Mouse (Mus musculus) right cerebral cortex, postnatal 10 days (tissue): ENCODE measurements at regions not wholly inside any gene's neighbourhood (a gene's known extent, or its start where the extent isn't known, plus 50 kb on each side); places are given as distances from the start of the nearest gene placed in this dataset.
A peak's percentile ranks its signal among the peaks of the same experiment; 100 is the strongest.

ENCODE experiments used
- DNase-seq, 2 experiments: peaks; one replicate each; pipeline ENCODE4 v3.0.0; 2021; ENCODE audit warnings: low spot score in 2 of 2

DNA sequence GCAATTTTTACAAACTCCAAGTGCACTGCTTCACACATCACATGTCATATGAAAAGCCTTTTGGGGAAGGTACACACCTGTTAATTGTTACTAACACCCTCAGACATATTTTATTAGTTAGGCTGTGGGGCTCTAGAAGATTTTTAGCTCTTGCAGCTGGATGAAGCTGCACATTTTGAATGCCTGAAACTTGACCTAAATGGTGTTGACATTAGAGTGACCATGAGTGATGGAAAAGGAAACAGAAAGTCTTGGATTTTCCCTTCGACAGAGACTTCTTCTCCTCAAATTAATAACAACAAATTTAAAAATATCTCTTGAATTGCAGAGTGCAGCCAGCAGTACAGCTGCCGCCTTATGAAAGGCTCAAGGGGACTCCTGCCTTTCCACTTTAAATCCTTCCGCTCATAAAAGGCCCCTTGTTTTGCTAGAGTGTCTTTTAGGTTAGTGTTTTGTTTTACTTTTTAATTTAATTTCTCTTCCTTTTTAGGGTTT, 259.7 kb downstream of the Trim52 start:
- DNase-seq = no peak

DNA sequence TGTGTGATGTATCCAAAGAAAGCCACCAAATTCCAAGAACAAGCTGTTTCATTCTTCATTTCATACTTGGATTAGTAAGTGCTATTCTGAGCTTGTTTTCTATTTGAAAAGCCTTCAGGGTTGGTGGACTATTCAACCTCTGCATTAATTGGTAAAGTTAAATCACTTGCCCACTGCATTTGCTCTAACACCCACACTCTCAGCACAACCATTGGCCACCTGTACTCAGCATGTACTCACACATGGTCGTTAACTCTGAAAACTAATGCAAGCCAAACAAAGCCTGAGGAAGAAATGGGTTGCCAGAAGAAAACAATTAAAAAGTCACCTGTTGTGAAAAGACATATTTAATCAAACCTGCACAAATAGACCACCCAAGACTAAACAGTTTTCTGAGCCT, 267.5 kb downstream of the Trim52 start:
- DNase-seq = no peak

DNA sequence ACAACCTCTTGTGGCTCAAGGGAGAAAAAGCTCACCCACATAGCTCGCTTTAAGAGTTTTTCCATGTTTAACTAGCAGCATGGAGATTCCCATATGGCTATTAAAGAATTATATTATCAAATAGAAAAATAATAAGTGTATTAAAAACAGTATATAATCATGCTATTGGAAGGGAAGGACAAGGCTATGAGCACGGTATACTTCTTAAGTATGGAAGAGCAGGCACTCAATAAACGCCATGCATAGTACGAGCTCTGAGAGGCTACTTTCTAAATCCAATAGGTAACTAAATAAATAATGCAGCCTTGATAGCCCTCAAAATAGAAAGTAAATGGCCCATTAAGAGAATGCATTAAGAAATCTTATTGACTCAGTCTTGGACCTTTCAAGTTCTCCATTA, 273.6 kb downstream of the Trim52 start:
- DNase-seq = no peak

DNA sequence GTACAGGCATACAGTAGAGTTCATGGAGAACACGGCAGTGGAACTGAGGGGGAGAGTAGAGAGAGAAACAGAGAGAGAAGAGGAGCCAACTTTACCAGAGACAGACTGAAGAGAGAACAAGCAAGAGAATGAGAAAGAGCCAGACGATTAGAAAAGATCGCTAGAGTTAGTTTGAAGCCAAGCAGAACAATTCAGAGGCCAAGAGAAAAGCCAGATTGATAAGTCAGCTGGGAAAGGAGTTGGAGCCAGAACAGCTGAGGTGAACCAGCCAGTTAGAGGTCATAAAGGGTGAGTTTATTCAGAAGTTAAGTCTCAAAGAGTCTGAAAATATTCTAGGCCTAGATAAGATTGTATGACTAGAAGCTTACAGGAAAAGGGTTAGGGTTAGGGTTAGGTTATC, 281.7 kb downstream of the Trim52 start:
- DNase-seq = no peak

DNA sequence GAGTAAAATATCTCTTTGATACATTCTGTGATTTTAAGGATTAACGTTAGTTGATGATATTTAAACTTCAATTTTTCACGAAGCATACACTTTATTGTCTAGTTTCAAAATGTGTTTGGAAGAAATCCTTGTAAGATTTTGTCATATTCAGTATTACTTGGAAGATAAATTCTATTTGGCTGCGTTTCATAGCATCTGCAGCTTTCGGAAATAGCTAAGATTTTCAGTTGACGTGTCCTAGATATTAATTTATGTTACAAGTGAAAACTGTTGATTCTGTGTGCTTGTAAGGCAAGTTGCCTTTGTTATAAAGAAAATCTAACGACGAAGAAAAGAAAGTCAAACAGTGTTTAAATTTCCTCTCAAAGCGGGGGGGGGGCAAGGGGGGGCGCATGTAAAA, 284.5 kb downstream of the Trim52 start:
- no peak for DNase-seq

DNA sequence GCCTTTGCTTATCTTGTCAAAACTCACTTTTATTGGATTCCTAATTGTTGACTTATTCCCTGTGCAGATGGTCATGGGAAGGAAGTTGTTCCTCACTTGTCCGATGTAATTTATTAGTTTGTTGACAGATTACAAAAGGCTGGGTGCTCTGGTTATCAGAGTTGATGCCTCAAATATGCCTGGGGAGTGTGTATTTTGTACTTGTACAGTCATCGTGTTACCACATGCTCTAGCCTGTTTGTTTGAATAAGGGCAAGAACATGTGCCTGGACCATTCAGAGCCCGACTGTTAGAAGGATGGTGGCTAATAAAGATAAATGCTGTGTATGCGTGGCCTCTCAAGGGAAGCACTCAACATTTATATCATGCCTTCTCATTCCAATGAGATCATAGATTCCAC, 288.0 kb downstream of the Trim52 start:
- no peak for DNase-seq

DNA sequence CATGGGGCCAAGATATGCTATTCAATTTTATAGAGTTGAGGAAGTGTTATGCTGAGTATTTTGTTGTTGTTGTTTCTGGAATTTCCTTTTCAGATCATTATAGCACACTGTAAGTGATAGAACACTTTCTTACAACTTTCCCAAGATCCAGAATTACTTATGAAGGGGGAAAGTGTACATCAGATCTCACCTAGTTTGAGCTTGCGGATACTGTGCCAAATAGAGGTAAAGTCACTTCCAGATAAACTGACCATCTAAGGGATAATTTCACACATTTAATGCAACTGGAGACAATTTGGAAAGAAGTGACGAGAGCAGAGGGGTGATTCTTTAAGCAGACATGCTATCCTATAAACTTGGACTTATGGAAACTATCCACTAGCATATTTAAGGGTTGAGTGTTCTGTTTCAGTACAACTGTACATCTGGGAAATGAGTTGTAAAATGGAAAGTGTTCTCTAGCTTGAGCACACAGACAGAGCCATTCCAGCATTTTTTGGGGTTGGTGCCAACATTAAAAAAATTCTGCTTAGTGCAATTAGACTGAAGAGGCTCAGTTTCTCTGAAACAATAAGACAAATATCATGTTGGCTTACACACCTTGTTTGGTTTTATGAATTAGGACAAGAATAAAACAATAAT, 307.0 kb downstream of the Trim52 start:
- DNase-seq = no peak

DNA sequence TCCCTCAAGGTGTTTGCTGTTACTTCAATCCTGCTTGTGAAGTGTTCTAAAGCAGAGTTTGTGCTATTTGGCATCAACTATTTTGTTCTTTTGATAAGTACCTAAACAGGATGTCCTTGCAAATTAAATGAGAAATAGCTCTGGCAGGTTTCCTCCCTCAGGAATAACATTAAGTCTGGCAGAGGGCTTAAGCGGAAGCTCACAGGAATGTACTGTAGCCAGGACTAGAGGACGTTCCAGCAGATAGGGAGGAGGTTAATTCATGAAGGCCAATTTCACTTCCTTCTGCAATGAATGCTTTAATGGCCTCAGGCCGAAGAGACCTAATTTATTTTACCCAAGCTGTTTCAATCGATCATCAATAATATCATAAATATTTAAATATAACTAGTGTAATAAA, 318.7 kb downstream of the Trim52 start:
- DNase-seq = no peak

DNA sequence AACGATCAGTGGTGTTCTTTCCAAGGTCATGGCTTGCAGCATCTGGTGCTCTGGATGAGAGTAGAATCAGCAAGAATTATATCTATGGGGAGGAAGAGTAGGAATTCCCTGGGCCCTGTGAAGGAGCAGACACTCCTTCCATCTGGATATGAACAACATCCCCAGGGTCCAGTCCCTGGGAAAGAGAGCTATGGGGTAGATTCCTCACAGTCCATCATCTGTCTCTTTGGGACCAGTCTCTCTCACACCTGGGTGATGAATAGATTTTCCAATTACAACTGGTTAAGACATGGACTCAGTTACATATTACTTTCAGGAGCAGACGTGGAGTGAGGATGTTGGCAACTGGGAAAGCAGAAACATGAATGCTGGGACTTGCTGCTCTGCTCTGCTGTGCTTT, 322.6 kb downstream of the Trim52 start:
- DNase-seq = no peak

DNA sequence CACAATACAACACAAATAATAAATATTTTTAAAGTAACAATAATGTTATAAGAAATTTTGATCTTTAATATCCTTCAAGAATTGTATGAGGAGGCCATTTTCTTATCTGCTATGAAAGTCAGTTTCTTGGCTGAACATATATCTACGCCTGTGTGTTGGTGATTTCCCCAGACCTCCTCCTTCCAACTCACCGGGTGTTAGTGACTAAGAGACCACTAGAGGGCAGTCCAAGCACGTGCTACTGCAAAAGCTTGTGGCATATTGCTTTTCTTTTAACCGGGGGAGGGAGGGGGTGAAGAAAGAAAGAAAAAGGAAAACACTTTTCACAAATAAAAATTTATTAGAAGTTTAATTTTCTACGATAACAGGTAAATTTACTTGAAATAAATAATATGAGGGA, 333.3 kb downstream of the Trim52 start:
- DNase-seq = peak; percentile 79 to 84

DNA sequence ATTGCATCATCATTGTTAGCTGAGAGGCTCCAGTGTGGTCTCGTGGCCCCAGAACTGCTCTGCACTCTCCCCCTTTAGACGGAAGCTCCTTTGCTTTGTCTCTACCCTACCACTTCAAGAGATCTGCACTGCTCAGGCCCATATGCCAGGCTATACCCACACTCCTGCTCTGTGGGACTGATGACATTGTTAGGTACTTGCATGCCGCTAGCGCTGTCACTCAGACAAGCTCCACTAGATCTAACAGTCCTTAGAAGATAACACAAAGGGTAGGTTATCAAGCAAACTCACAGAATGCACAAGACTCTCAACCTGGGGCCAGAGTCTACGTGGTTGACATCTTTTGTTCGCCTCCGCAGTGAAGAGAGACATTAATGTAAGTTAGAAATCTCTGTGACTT, 383.1 kb downstream of the Trim52 start:
- no peak for DNase-seq

DNA sequence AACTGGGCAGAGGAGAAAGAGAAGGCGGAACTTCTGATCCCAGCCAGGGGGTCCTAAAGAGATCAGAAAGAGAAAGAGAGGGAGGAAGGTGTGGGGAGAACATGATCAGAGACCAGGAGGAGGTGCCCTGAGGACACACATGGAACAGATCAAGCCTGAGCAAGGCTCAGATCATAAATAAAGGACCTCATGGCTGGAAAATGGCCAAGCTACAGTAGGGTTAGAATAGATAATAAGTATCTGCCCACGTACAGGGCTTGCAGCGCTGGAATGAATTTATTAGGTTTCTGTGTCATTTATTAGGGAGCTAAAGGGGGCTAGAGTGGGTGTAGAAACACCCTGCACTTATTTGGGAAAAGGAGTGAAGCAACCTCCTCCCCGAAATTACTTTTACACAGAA, 385.4 kb downstream of the Trim52 start:
- no peak for DNase-seq

DNA sequence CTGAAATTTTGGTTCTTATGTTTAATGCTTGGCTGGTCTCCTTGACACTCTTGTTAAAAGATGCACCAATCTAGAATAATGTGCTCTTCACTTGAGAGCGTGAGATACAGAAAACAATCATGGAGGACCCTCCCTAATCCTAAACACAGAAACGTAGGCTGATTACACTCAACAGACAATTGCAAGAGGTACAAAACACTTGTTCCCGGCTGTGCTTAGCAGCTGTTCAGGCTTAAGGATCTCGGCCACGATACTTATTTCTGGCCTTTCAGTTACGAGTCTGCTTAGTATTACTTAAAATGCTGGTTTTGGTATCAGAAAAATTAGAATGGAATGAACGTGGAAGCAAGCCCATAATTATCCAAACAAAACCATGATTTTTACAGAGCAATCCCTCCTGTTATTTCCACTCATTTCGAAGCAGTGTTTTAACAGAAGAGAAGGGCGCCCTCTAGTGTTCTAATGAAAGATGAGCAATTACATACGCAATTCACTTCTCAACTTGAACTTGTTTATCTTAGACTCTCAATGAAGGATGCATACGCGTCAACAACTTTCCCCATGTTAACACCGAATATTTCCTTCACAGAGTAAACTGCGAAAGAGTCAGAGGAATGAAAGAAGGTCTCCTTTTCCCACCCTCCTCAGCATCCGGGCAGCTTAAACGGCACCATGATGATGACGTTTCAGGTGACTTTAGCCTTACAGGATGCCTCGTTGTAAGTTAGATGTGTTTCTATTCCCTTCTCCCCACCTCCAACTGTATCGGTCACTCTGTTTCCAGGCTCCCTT, 394.5 kb downstream of the Trim52 start:
- DNase-seq = peak in 1 of 2 experiments; percentile 32

DNA sequence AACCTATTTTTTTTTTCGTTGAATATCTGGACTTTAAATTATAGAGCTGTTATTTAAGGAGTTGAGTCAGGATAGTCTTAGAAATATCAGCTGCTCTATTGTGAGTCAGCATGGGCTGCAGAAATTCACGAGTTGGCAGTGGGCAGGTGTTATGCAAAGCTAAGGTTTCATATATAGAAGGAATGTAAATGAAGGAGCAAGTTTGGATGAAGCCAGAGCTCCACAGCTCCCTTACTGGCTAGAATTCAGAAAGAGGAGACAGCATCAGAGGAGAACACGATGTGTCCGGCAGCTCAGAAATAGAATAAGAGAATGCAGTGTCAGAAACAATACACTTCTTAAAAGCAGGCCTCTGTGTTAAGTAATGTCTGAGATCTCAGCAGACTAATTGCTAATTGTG, 400.9 kb downstream of the Trim52 start:
- DNase-seq = peak; percentile 59 to 77

DNA sequence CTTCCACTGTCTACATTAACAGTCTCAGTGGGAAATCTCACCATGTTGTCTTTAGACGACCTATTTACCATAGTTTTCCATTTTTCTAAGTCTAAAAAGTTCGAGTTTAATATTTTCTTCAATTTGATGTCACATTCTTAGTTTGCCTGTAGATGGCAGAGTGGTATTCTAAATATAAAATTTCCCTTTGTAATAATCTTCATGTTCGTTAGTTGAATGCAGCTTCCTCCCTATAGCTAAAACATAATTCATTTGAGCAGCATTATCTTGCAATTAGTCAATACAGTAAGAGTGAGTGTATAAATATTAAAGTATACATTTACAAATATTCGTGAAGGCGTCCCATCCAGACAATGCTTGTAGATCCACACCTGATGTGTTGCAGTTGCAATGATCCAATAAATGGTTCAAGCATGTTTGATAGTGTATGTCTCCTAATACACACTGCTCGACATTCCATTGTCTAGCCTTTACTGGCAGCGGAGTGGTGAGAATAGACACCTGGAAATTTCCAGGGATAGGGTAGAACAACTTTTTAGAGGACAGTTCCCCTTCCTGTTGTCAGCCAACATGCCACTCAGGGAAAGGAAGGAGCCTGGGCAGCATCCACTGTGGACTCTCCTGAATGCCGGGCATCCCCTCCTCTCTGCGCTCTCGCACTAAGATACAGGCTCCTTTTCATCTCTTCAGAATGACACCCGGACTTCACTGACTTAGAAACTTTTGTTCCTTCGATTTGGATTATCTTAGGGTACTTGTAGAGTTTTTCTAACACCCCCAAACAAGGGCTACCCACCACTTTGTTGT, 412.8 kb downstream of the Trim52 start:
- DNase-seq = no peak

DNA sequence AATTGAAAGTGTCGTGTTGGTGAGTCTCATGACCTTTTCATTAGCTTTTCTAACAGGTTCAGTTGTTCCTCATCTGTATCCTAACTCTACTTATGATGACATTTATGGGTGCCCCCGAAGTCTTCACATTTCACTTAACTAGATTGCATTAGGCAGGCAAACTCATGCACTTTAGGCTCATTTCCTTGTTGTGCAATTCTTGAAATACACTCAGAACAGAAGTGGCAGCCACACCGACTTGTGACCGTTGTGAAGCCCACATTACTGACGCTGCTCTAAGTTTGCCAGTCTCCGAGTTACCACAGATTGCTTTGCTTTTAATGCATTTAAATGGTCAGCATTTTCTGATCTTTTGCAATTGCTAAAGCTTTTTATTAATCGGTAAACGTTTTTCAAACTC, 414.8 kb downstream of the Trim52 start:
- DNase-seq = no peak

DNA sequence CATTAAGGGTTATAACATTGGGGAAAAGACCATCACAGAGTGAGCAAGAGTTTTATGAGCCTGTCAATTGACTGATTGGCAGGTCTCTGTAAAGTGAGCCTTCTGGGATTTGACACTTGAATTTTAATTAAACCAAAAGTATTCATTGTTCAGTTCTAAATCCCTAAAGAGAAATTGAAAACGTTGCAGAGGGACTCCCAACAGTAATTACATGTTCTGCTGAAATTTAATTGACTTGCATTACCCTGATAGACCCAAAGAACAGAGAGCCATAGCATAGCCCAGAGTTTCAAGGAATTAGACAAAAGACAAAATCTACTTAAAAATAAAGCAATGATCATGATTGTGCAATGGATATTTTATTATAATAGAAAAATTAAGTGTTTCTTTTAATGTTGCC, 444.2 kb downstream of the Trim52 start:
- no peak for DNase-seq

DNA sequence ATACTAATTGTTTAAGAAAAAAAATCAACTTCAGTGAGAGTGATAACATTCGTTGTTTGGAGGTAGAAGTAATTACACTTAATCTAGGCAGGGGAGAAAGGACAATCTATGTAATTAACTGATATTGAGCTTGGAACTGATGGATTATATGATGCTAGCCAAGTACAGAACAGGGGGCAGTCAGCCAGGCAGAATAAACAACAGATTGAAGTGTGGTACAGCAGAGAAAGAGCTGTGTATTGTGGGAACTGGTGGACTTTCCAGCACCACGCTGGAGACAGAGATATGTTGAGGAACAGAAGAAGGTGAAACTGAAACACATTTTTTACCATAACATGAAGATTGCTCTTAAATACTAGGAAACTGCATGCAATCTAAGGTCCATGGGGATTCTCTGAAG, 473.3 kb downstream of the Trim52 start:
- no peak for DNase-seq

DNA sequence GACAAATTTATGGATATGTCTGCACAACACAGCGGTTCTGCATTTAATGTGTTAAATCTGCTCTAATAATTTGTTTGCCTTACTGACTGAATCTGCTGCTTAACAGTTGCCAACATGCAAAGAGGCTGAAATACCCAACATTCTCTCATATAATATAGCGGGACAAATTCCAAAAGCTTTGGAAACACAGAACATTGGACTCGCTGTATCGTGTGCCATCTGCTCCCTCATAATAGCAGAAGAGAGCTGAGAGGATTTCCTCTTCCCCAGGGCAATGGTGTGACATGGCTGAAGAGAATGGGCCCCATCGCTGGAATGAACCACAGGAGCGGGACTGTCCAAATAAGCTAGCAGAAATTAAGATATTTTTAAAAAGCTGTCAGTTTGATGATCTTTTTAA, 475.9 kb downstream of the Trim52 start:
- peak in 1 of 2 experiments; percentile 23 for DNase-seq

DNA sequence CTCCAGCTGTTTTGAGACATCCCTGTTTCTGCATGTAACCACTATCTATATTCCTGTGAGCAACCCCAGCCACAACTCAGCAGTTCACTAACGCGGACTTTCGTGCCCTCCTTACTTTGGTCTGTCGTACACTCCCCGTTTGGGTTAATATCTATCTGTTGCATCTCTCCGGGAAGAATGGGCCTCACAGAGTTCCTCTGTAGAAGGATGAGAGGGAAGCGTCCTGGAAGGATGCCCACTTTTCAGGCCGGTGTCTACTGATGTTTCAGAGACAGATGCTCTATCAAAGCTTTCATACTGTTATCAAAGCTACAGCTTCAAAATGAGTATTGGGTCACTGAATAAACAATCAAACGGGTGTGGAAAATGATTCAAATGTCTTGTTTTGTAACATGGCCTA, 487.4 kb downstream of the Trim52 start:
- no peak for DNase-seq

DNA sequence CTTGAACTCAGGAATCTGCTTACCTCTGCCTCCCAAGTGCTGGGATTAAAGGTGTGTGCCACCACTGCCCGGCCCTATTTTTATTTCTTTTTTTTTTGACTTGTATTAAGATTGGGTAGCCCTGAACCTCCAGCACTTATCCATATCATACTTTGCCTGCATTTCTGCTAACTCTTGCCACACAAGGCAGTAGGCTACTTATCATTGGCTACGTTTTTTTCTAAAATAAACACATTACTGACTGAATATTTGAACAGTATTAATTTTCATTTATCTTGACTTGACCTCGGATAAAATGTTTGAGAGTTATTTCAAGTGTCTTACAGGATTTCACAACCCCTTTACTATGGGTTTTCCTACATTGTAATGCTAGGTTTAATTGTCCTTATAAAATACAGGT, 488.0 kb downstream of the Trim52 start:
- no peak for DNase-seq

DNA sequence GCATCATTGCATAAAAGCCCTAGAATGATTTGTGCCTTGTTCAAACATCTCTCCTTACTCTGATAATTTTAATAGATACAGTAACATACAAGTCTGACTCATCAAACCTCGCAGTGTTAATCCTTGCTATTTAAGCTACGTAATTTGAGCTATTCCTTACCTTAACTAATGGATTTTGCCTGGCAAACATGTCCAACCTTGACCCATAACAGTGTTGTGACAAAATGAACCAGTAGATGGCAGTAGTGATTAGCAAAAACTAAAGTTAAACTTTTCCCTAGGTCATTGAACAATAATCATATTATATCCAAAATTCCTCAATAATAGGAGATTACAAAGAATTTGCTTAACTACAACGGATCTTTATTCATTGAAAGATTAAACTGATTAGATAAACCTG, 501.0 kb downstream of the Trim52 start:
- DNase-seq = no peak
